Mouse (Mus musculus): Measurements from ENCODE around the gene Nlk. TPM values are rescaled to one million over a fixed set of nuclear protein-coding genes. Genes with fewer than 3 reads are reported as not detected.

Gene Nlk
- polyA plus RNA-seq, 1 experiment from 2014 or later: 15.9 TPM

- H3K27ac ChIP-seq (ENCODE audit: low read length): peak overlapping the region; percentile 64
- peaks cover 10% of the 10 kb centered on the region; the same call in 1 of the 2 replicates for H3K4me1 ChIP-seq (ENCODE audit: insufficient read depth, low read depth, low read length)
- no peaks in the 10 kb centered on the region for H3K36me3 ChIP-seq (ENCODE audit: insufficient read depth, low read length)
- no peak overlapping the region for H3K9ac ChIP-seq (replicated peaks; ENCODE audit: low read depth)
- no peaks in the 10 kb centered on the region for H3K27me3 ChIP-seq (replicated peaks; ENCODE audit: insufficient read depth, low read length)
- H3K9me3 ChIP-seq (ENCODE audit: low read length): no peaks in the 10 kb centered on the region
- no peak overlapping the region for H3K4me3 ChIP-seq (ENCODE audit: low read depth, low read length)
- H3K4me2 ChIP-seq (replicated peaks; ENCODE audit: low read depth, low read length): peak overlapping the region; percentile 41
- 36% methylated on average over 3 of the region's 3 CpGs for WGBS
- DNase-seq (ENCODE audit: low spot score) (peak; percentile 73), ATAC-seq (no peak)
- TF ChIP-seq EP300 (IDR thresholded peaks at IDR 0.05): no peak
- no peak for TF ChIP-seq CTCF (IDR thresholded peaks at IDR 0.05)
Measured at GRCm38 (mm10) chr11:78694249-78694648, 2.9 kb downstream of the Nlk start.

- H3K36me3 ChIP-seq (ENCODE audit: insufficient read depth, low read length): no peaks in the 10 kb centered on the region
- H3K4me1 ChIP-seq (ENCODE audit: insufficient read depth, low read depth, low read length): peaks cover 10% of the 10 kb centered on the region; the same call in 1 of the 2 replicates
- no peak overlapping the region for H3K9ac ChIP-seq (replicated peaks; ENCODE audit: low read depth)
- H3K9me3 ChIP-seq (ENCODE audit: low read length): no peaks in the 10 kb centered on the region
- no peak overlapping the region for H3K4me3 ChIP-seq (ENCODE audit: low read depth, low read length)
- ATAC-seq (no peak), DNase-seq (ENCODE audit: low spot score) (no peak)
- TF ChIP-seq EP300 (IDR thresholded peaks at IDR 0.05) (no peak), CTCF (IDR thresholded peaks at IDR 0.05) (no peak)
- H3K27ac ChIP-seq (ENCODE audit: low read length): no peak overlapping the region
- 94% methylated on average over 8 of the region's 8 CpGs for WGBS
- 0 out of 2 replicates have a peak overlapping the region, but pooled peaks have one; percentile 41 for H3K4me2 ChIP-seq (replicated peaks; ENCODE audit: low read depth, low read length)
- no peaks in the 10 kb centered on the region for H3K27me3 ChIP-seq (replicated peaks; ENCODE audit: insufficient read depth, low read length)
Measured at GRCm38 (mm10) chr11:78693307-78693706, 3.9 kb downstream of the Nlk start.

- Histone ChIP-seq H3K27me3 (replicated peaks; ENCODE audit: insufficient read depth, low read length) (no peaks in the 10 kb centered on the region), H3K4me1 (ENCODE audit: insufficient read depth, low read depth, low read length) (peaks cover 10% of the 10 kb centered on the region; the same call in 1 of the 2 replicates), H3K4me2 (replicated peaks; ENCODE audit: low read depth, low read length) (no peak overlapping the region), H3K9ac (replicated peaks; ENCODE audit: low read depth) (no peak overlapping the region), H3K4me3 (ENCODE audit: low read depth, low read length) (no peak overlapping the region), H3K9me3 (ENCODE audit: low read length) (no peaks in the 10 kb centered on the region), H3K27ac (ENCODE audit: low read length) (no peak overlapping the region), H3K36me3 (ENCODE audit: insufficient read depth, low read length) (no peaks in the 10 kb centered on the region)
- TF ChIP-seq CTCF (IDR thresholded peaks at IDR 0.05): no peak
- no peak for TF ChIP-seq EP300 (IDR thresholded peaks at IDR 0.05)
- no peak for DNase-seq (ENCODE audit: low spot score)
- ATAC-seq: no peak
- WGBS: 52% methylated on average over 2 of the region's 2 CpGs
Measured at GRCm38 (mm10) chr11:78691201-78691600, 6.0 kb downstream of the Nlk start.

GRCm38 (mm10) chr11:78690547-78690946 lies 6.6 kb downstream of the Nlk start:
- Histone ChIP-seq H3K4me2 (replicated peaks; ENCODE audit: low read depth, low read length) (no peak overlapping the region), H3K9me3 (ENCODE audit: low read length) (no peaks in the 10 kb centered on the region), H3K27ac (ENCODE audit: low read length) (no peak overlapping the region), H3K27me3 (replicated peaks; ENCODE audit: insufficient read depth, low read length) (no peaks in the 10 kb centered on the region), H3K36me3 (ENCODE audit: insufficient read depth, low read length) (no peaks in the 10 kb centered on the region), H3K4me1 (ENCODE audit: insufficient read depth, low read depth, low read length) (peaks cover 10% of the 10 kb centered on the region; the same call in 1 of the 2 replicates), H3K9ac (replicated peaks; ENCODE audit: low read depth) (no peak overlapping the region), H3K4me3 (ENCODE audit: low read depth, low read length) (no peak overlapping the region)
- ATAC-seq (no peak), DNase-seq (ENCODE audit: low spot score) (no peak)
- TF ChIP-seq EP300 (IDR thresholded peaks at IDR 0.05): no peak
- no peak for TF ChIP-seq CTCF (IDR thresholded peaks at IDR 0.05)
- 73% methylated on average over 3 of the region's 3 CpGs for WGBS

GRCm38 (mm10) chr11:78681058-78681457 lies 16.1 kb downstream of the Nlk start:
- 64% methylated on average over 3 of the region's 3 CpGs for WGBS

GRCm38 (mm10) chr11:78678761-78679160 lies 18.4 kb downstream of the Nlk start:
- no peak for TF ChIP-seq EP300 (IDR thresholded peaks at IDR 0.05)
- no peak for TF ChIP-seq CTCF (IDR thresholded peaks at IDR 0.05)
- DNase-seq (ENCODE audit: low spot score) (no peak), ATAC-seq (no peak)
- H3K4me3 ChIP-seq (ENCODE audit: low read depth, low read length): no peak overlapping the region
- no peak overlapping the region for H3K9ac ChIP-seq (replicated peaks; ENCODE audit: low read depth)
- H3K4me1 ChIP-seq (ENCODE audit: insufficient read depth, low read depth, low read length): no peaks in the 10 kb centered on the region
- H3K9me3 ChIP-seq (ENCODE audit: low read length): no peaks in the 10 kb centered on the region
- no peaks in the 10 kb centered on the region for H3K36me3 ChIP-seq (ENCODE audit: insufficient read depth, low read length)
- H3K27ac ChIP-seq (ENCODE audit: low read length): no peak overlapping the region
- no peak overlapping the region for H3K4me2 ChIP-seq (replicated peaks; ENCODE audit: low read depth, low read length)
- WGBS: 53% methylated on average over 2 of the region's 2 CpGs
- H3K27me3 ChIP-seq (replicated peaks; ENCODE audit: insufficient read depth, low read length): no peaks in the 10 kb centered on the region

More at GRCm38 (mm10) chr11:78681058-78681457, 16.1 kb downstream of the Nlk start:
- ATAC-seq: no peak
- no peaks in the 10 kb centered on the region for H3K36me3 ChIP-seq (ENCODE audit: insufficient read depth, low read length)
- no peaks in the 10 kb centered on the region for H3K27me3 ChIP-seq (replicated peaks; ENCODE audit: insufficient read depth, low read length)
- DNase-seq (ENCODE audit: low spot score): no peak
- H3K9me3 ChIP-seq (ENCODE audit: low read length): no peaks in the 10 kb centered on the region
- H3K27ac ChIP-seq (ENCODE audit: low read length): no peak overlapping the region
- H3K4me3 ChIP-seq (ENCODE audit: low read depth, low read length): no peak overlapping the region
- no peaks in the 10 kb centered on the region for H3K4me1 ChIP-seq (ENCODE audit: insufficient read depth, low read depth, low read length)
- no peak overlapping the region for H3K4me2 ChIP-seq (replicated peaks; ENCODE audit: low read depth, low read length)
- no peak overlapping the region for H3K9ac ChIP-seq (replicated peaks; ENCODE audit: low read depth)
- TF ChIP-seq EP300 (IDR thresholded peaks at IDR 0.05) (no peak), CTCF (IDR thresholded peaks at IDR 0.05) (no peak)

- ATAC-seq (no peak), DNase-seq (ENCODE audit: low spot score) (no peak)
- no peak for TF ChIP-seq EP300 (IDR thresholded peaks at IDR 0.05)
- no peak for TF ChIP-seq CTCF (IDR thresholded peaks at IDR 0.05)
- WGBS: 56% methylated on average over 3 of the region's 3 CpGs
- H3K9ac ChIP-seq (replicated peaks; ENCODE audit: low read depth): no peak overlapping the region
- H3K27me3 ChIP-seq (replicated peaks; ENCODE audit: insufficient read depth, low read length): no peaks in the 10 kb centered on the region
- no peak overlapping the region for H3K27ac ChIP-seq (ENCODE audit: low read length)
- no peaks in the 10 kb centered on the region for H3K36me3 ChIP-seq (ENCODE audit: insufficient read depth, low read length)
- no peaks in the 10 kb centered on the region for H3K4me1 ChIP-seq (ENCODE audit: insufficient read depth, low read depth, low read length)
- no peak overlapping the region for H3K4me3 ChIP-seq (ENCODE audit: low read depth, low read length)
- H3K9me3 ChIP-seq (ENCODE audit: low read length): no peaks in the 10 kb centered on the region
- H3K4me2 ChIP-seq (replicated peaks; ENCODE audit: low read depth, low read length): no peak overlapping the region
Measured at GRCm38 (mm10) chr11:78668647-78669046, 28.5 kb downstream of the Nlk start.
